Mouse (Mus musculus) mouse embryonic stem cell (cell line): ENCODE results near the gene Kazn.

Experiments
- in situ Hi-C, 2 experiments: fragments of 300-500 bp; cut with MboI; formaldehyde crosslinking; loops; 1 replicate in 1 of 2; 3 replicates in 1 of 2; pipeline ENCODE4 v1.14.3; 2019 to 2020; ENCODE audit warnings: low sequenced_read_pairs in 2 of 2, low pct_unique_long_range_greater_than_20kb in 1 of 2, mixed read lengths in 1 of 2; ENCODE audit not compliant: unreplicated experiment in 1 of 2

The Kazn gene

DNA sequence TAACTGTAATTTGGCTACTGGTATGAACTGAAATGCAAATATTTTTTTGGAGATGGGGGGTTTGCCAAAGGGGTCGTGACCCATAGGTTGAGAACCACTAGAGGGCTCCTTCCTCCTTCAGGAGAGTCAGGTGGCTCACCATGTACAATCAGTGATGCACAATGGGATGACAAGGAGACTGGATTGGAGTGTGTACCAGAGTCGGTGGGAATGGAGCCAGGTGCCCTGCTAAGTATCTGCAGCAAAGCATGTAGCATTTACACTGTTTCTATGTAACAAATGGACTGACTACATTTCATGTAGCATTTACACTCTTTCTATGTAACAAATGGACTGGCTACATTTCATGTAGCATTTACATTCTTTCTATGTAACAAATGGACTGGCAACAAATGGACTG, 89.1 kb downstream of the Kazn start:
- in situ Hi-C loops: no loop called here

- in situ Hi-C loops: no loop called here
Measured at GRCm38 (mm10) chr4:142149202-142149601, 90.0 kb downstream of the Kazn start.

- in situ Hi-C loops: no loop called here
Measured at GRCm38 (mm10) chr4:142147671-142148070, 91.5 kb downstream of the Kazn start.

GRCm38 (mm10) chr4:142144096-142144495, 95.1 kb downstream of the Kazn start:
- in situ Hi-C loops: no loop called here

- in situ Hi-C loops: no loop called here
Measured at GRCm38 (mm10) chr4:142143290-142143689, 95.9 kb downstream of the Kazn start.

DNA sequence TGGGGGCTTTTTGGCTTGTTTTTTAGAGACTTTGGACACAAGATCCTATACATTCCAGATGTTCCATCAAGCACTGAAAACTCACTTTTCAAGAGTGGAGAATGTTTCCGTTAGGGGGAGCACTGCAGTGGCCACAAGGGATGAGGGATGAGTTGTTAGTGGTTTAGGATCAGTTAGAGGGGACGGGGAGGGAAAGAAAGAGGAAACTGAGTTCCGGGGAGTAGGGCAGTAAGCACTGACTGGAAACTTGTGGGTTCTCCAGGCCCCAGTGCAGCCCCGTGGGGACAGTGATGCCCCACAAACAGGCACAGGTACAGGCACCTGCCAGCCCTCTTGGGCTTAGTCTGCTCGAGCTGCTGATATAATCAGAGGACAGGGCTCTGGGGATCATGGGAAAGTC, 99.5 kb downstream of the Kazn start:
- in situ Hi-C loops: no loop called here

DNA sequence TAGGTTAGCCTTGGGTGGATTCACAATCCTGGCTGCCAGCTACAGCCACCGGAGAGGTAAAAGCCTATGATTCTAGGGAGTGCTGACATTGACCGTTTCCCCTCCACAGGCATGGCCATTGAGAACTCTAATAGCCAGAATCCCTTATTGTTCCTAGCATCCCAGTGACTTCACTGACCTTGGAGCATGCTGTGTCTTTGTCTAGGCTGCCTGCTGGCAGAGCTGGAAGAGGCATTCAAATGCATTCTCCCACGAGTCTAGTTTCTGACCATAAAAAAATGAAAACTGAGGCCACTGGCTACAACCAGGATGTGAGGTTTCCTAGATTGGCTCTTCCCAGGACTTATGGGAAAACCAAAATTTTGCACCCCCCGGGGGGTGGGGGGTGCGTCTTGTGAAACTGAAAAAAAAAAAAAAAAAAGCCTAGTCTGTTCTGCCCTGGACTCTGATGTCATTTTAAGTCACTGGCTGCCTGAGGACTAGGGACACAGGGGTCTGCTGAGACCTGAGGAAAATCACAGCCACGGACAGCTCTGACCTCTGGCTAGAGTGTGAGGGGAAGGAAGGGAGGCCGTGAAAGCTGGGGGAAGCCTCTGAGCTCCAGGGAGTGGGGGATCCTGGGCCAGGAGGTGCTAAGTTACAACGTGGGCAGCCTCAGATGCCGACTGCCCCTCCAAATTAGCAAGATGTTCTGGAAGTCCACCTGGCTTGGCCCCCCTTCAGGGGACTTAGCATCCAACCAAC, 100.7 kb downstream of the Kazn start:
- in situ Hi-C loops: no loop called here

GRCm38 (mm10) chr4:142136766-142137503, 102.3 kb downstream of the Kazn start:
- in situ Hi-C loops: no loop called here

DNA sequence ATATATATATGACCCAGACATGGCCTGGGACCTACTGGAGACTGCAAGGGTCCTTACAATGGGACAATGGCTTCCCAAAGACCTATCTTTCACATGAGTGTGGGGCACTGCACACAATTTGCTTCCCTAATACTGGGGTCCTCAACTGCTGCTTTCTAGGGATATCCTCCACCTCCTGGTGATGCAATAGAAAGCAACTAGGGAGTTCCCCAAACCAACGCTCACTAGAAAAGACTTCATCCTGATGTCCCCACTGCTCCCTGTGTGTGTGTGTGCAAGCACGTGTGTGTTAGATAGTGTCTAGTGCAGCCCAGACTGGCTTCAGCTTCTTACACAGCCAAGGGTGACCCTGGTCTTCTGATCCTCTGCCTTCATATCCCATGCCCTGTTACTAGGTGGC, 103.7 kb downstream of the Kazn start:
- in situ Hi-C loops: no loop called here

- in situ Hi-C loops: no loop called here
Measured at GRCm38 (mm10) chr4:142130162-142130561, 109.0 kb downstream of the Kazn start.

DNA sequence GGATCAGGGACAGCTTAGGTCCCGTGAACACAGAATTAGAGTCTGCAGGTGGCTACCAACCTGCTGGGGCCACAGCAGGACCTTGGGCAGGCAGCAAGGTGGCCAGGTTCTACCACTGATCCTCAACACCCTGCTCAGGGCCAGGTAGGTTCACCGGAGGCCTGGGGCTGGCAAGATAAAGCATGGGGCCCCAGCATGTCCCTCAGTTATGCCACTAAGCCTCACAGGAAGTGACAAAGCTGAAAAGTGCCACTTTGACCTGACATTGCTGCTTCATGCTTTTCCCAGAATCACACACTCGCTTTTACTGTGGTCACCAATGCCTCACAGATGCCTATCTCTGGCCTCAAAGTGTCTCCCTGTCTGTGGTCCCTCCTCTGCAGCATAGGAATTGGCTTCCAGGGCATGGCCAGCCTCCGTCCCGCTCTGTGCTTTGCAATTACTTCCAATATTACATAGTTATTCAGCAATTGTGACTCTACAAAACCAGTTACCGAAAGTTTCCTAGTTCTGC, 111.9 kb downstream of the Kazn start:
- in situ Hi-C loops: no loop called here

DNA sequence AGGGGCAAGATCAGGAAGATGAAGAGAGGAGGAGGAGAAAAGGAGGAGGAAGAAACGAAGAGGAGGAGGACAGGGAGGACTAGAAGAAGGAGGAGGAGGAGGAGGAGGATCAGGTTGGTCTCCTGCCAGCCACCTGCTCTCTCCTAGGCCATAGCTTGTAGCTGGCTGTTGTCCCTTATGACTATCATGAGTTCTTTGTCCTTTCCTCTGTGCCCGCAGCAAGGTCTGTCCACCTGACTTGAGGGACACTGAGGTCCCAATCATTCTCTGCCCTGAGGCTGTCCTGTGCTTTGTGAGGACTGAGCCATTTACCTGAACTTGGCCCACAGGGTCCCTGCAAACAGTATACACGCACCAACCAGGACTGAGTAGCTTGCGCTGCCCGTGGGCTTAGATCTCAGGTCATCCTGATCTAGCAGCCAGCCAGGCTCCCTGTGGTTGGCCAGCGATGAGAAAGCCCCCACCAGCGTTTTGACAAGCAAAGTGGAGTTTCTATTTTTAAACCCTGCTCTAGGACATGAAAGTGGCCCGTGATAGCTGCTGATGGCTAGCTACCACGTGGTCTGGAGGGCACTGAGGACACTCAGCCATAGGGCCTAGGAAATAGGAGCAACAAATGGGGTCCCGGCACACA, 112.4 kb downstream of the Kazn start:
- in situ Hi-C loops: no loop called here

DNA sequence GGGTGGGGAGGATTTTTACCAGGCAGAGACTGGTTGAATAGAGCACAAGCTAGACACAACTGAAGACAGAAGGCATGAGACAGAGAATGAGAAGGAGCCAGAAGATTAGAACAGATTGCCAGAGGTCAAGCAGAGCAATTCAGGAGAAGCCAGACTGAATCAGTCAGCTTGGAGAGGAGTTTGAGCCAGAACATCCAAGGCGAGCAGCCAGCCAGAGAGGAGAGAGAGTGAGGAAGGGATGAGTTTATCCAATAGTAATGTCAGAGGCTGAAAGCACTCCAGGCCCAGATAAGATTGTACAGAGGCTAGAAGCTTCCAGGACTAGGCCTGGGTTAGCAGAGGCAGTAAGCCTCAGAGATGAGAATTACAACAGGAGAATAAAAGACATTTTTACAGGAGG, 118.0 kb downstream of the Kazn start:
- in situ Hi-C loops: no loop called here

GRCm38 (mm10) chr4:142118522-142118921, 120.7 kb downstream of the Kazn start:
- in situ Hi-C loops: no loop called here

DNA sequence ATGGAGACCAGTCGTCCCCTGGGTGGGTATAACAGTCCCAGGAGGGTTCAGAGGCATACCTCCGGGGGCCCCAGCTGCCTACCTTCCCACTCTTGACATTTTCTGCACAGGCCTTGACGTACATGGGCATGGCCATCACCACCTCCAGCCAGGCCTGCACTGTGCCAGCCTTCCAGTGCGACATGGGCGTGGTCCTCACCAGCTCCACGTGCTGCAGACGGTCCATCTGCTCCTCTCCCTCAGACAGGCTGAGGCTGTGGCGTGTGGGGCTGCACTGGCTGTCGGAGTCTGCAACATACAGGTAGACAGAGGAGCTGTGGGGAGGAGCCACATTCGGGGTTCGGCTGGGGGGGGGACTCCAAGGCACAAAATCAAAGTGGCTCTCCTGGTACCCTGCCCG, 121.2 kb downstream of the Kazn start:
- in situ Hi-C loops: no loop called here

DNA sequence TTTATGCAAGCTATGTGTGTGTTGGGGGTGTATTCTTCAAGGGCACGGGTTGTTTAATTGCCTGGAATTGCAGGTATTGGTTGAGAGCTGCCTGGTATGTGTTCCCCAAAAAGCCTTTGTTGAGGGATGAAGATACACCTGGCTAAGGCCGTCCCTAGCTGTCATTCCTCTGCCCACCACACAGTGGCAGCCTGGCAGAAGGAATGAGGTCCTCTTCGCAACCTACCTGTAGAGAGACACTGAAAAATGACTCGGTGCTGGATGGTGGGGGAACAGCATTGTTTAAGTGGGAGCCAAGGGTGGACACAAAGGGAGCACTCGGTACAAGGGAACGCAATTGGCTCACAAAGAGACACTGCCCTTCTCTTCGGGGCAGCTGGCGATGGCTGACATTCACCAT, 125.9 kb downstream of the Kazn start:
- in situ Hi-C loops: no loop called here

DNA sequence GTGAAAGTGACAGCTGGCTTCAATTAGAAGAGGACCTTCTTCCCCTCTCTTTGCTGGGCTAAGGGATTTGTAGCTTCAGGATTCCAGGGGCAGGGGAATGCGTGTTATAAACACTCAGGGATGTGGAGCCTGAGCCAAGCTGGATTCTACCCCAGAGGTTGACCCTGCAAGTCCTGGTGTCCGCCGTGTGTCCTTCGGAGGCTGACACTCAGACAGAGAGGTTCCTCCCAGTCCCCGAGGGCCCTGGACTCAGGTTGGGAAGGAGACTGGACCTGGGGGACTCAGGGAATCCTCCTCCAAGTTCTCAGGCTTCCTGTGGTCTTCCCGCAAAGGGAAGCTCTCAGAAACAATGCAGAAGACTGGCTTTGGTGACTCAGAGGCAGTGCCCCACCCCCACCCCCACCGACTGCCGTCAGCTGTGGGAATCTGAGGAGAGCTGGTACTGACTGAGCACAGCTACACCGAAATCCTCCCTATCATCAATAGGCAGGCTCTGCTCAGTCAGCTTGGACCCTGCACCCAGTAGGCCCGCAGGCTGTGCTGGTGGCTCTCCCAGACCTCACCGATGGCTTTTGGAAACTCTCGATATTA, 136.0 kb downstream of the Kazn start:
- in situ Hi-C loops: no loop called here

- in situ Hi-C loops: no loop called here
Measured at GRCm38 (mm10) chr4:142098303-142098702, 140.9 kb downstream of the Kazn start.

- in situ Hi-C loops: no loop called here
Measured at GRCm38 (mm10) chr4:142097871-142098270, 141.3 kb downstream of the Kazn start.
